Mouse (Mus musculus): ENCODE data around the gene Tfb1m. TPM values are rescaled to one million over a fixed set of nuclear protein-coding genes. Genes with fewer than 3 reads are reported as not detected.
A peak's percentile ranks its signal among the peaks of the same experiment; 100 is the strongest.

Tfb1m gene
- total RNA-seq, 2 experiments from 2014 or later, result 8.0 to 11.6 TPM

GRCm38 (mm10) chr17:3500936-3501335 is 56.6 kb downstream of the Tfb1m start:
- no peak; the same call in 1 of the 2 replicates for TF ChIP-seq CTCF (IDR thresholded peaks at IDR 0.05)
- intact Hi-C loops (cut with DNase I), result no loop called here

GRCm38 (mm10) chr17:3500076-3500475 is 57.5 kb downstream of the Tfb1m start:
- DNase-seq, result no peak
- intact Hi-C loops (cut with DNase I), result no loop called here
- Histone ChIP-seq H3K4me3 (no peak overlapping the region), H3K27ac (no peak overlapping the region)
- no peak for TF ChIP-seq CTCF (IDR thresholded peaks at IDR 0.05)

More at GRCm38 (mm10) chr17:3500936-3501335, 56.6 kb downstream of the Tfb1m start:
- Histone ChIP-seq H3K27ac (no peak overlapping the region), H3K4me3 (no peak overlapping the region)
- DNase-seq, result no peak

GRCm38 (mm10) chr17:3499468-3499867 is 58.1 kb downstream of the Tfb1m start:
- H3K4me3 ChIP-seq, result no peak overlapping the region
- TF ChIP-seq CTCF (IDR thresholded peaks at IDR 0.05), result no peak
- intact Hi-C loops (cut with DNase I), result no loop called here
- no peak overlapping the region for H3K27ac ChIP-seq
- no peak for DNase-seq

- Histone ChIP-seq H3K27ac (no peak overlapping the region), H3K4me3 (no peak overlapping the region)
- no peak for DNase-seq
- no peak for TF ChIP-seq CTCF (IDR thresholded peaks at IDR 0.05)
- intact Hi-C loops (cut with DNase I), result no loop called here
Observed at GRCm38 (mm10) chr17:3498580-3498979, 59.0 kb downstream of the Tfb1m start.

- DNase-seq, result no peak
- intact Hi-C loops (cut with DNase I), result no loop called here
- Histone ChIP-seq H3K4me3 (no peak overlapping the region), H3K27ac (no peak overlapping the region)
- peak; percentile 44 for TF ChIP-seq CTCF (IDR thresholded peaks at IDR 0.05)
Observed at GRCm38 (mm10) chr17:3498086-3498485, 59.5 kb downstream of the Tfb1m start.

GRCm38 (mm10) chr17:3496080-3496479 is 61.5 kb downstream of the Tfb1m start:
- no peak for DNase-seq
- Histone ChIP-seq H3K27ac (no peak overlapping the region), H3K4me3 (no peak overlapping the region)
- TF ChIP-seq CTCF (IDR thresholded peaks at IDR 0.05), result no peak
- intact Hi-C loops (cut with DNase I), result no loop called here

GRCm38 (mm10) chr17:3495576-3495975 is 62.0 kb downstream of the Tfb1m start:
- Histone ChIP-seq H3K27ac (no peak overlapping the region), H3K4me3 (no peak overlapping the region)
- no peak for TF ChIP-seq CTCF (IDR thresholded peaks at IDR 0.05)
- DNase-seq, result no peak
- intact Hi-C loops (cut with DNase I), result no loop called here

- no peak for DNase-seq
- no peak overlapping the region for H3K27ac ChIP-seq
- TF ChIP-seq CTCF (IDR thresholded peaks at IDR 0.05), result no peak
- intact Hi-C loops (cut with DNase I), result no loop called here
- H3K4me3 ChIP-seq, result no peak overlapping the region
Observed at GRCm38 (mm10) chr17:3491667-3492066, 65.9 kb downstream of the Tfb1m start.

- intact Hi-C loops (cut with DNase I), result no loop called here
- TF ChIP-seq CTCF (IDR thresholded peaks at IDR 0.05), result no peak
- H3K4me3 ChIP-seq, result no peak overlapping the region
- no peak for DNase-seq
- H3K27ac ChIP-seq, result no peak overlapping the region
Observed at GRCm38 (mm10) chr17:3491065-3491464, 66.5 kb downstream of the Tfb1m start.

- intact Hi-C loops (cut with DNase I), result no loop called here
- no peak overlapping the region for H3K27ac ChIP-seq
- no peak for DNase-seq
- TF ChIP-seq CTCF (IDR thresholded peaks at IDR 0.05), result no peak
- H3K4me3 ChIP-seq, result no peak overlapping the region
Observed at GRCm38 (mm10) chr17:3490216-3490895, 67.2 kb downstream of the Tfb1m start.

- intact Hi-C loops (cut with DNase I), result no loop called here
- no peak for TF ChIP-seq CTCF (IDR thresholded peaks at IDR 0.05)
- no peak for DNase-seq
- no peak overlapping the region for H3K4me3 ChIP-seq
- no peak overlapping the region for H3K27ac ChIP-seq
Observed at GRCm38 (mm10) chr17:3487721-3488601, 69.6 kb downstream of the Tfb1m start.

- intact Hi-C loops (cut with DNase I), result no loop called here
- Histone ChIP-seq H3K27ac (no peak overlapping the region), H3K4me3 (no peak overlapping the region)
- DNase-seq, result no peak
- TF ChIP-seq CTCF (IDR thresholded peaks at IDR 0.05), result no peak
Observed at GRCm38 (mm10) chr17:3487211-3487610, 70.4 kb downstream of the Tfb1m start.

- no peak for TF ChIP-seq CTCF (IDR thresholded peaks at IDR 0.05)
- Histone ChIP-seq H3K4me3 (no peak overlapping the region), H3K27ac (no peak overlapping the region)
- intact Hi-C loops (cut with DNase I), result no loop called here
- no peak for DNase-seq
Observed at GRCm38 (mm10) chr17:3485851-3486250, 71.7 kb downstream of the Tfb1m start.
